8 mouse cellular contexts compared by ENCODE assay signal in the genomic region with DNA sequence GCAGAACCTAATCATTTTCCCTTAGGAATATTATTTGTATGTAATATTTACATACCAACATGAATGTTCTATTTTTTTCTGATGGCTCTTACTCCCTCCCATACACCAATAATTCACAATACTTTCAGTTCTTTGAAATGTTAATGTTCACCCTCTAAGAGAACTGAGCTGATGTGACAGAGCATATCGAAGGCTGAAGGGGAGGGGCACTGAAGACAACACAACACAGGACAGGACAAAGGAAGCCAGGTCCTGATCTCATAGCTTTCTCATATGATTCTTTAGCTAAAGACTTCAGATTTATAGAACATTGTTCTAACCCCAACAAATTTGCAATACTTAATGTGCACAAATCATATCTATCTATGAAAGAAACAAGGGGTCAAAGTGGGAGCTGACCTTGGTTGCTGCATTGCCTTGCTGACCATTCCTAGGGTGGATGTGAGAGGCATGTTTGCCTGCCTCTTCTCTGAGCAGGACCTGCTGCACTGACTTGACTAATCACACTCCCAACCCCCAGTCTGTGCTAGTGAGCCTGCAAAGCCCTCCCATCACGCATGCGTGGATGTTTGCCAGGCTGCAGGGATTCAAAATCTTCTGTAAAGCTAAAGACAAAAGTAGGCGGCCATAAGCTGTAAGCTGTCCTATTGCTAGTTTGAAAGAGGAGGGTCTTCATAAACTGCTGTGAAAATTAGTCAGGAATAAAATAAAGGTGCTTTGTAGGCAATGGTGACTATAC. TPM values are rescaled to one million over a fixed set of nuclear protein-coding genes. Genes with fewer than 3 reads are reported as not detected.
DNase-seq lines count a peak whose midpoint lies in the region; ATAC-seq lines count a peak whose summit lies in the region.

A gene (minus strand): TSS at position 478 of the 739 bp plus-strand sequence.

- intact Hi-C loops in gastrocnemius, postnatal 14 days (cut with DNase I; ENCODE audit: low total_unique reads): no loop called here

- 69% methylated on average over 4 of the region's 4 CpGs for WGBS in kidney, embryonic 14.5 days
- WGBS in intestine, embryonic 14.5 days: 62% methylated on average over 4 of the region's 4 CpGs
- WGBS in midbrain, embryonic 15.5 days: 42% methylated on average over 4 of the region's 4 CpGs

- ATAC-seq in kidney, embryonic 14.5 days (ENCODE audit: low FRiP score, low TSS enrichment): no peak
- no peak for ATAC-seq in intestine, embryonic 14.5 days (replicated peaks; ENCODE audit: low FRiP score, low TSS enrichment, low read depth)
- ATAC-seq in midbrain, embryonic 15.5 days (replicated peaks): peak; percentile 84
- no peak for ATAC-seq in granulocyte monocyte progenitor cell, adult 5-6 weeks (replicated peaks; ENCODE audit: poor library complexity, severe bottlenecking)

- no peak for DNase-seq in kidney, postnatal 14 days
- DNase-seq in adrenal gland, postnatal 36 days: no peak
- DNase-seq in gastrocnemius, postnatal 14 days: no peak
- DNase-seq in intestine, embryonic 14.5 days (ENCODE audit: low spot score): no peak
- DNase-seq in kidney, postnatal 36 days: no peak

- no peak within 1 kb of the TSS for H3K4me2 ChIP-seq in kidney, embryonic 14.5 days (replicated peaks; ENCODE audit: low read depth, low read length)
- no peak within 1 kb of the TSS for H3K4me2 ChIP-seq in intestine, embryonic 14.5 days (ENCODE audit: low read length)
- peak within 1 kb of the TSS; percentile 11; the same call in 1 of the 2 replicates for H3K4me2 ChIP-seq in midbrain, embryonic 15.5 days

- no peak within 1 kb of the TSS for H3K9ac ChIP-seq in kidney, embryonic 14.5 days (ENCODE audit: low read depth, low read length)
- H3K9ac ChIP-seq in intestine, embryonic 14.5 days (ENCODE audit: low read length): no peak within 1 kb of the TSS
- no peak within 1 kb of the TSS for H3K9ac ChIP-seq in midbrain, embryonic 15.5 days

- no peaks in the 10 kb centered on the region for H3K9me3 ChIP-seq in kidney, embryonic 14.5 days (ENCODE audit: control insufficient read depth, low read length)
- no peaks in the 10 kb centered on the region for H3K9me3 ChIP-seq in intestine, embryonic 14.5 days (ENCODE audit: control insufficient read depth, low read length)
- no peaks in the 10 kb centered on the region for H3K9me3 ChIP-seq in midbrain, embryonic 15.5 days

- H3K27ac ChIP-seq in kidney, embryonic 14.5 days (ENCODE audit: low read depth, low read length): no peak within 1 kb of the TSS
- no peak within 1 kb of the TSS for H3K27ac ChIP-seq in intestine, embryonic 14.5 days (ENCODE audit: low read depth)
- H3K27ac ChIP-seq in midbrain, embryonic 15.5 days: peak within 1 kb of the TSS; percentile 61

- H3K4me1 ChIP-seq in kidney, embryonic 14.5 days (ENCODE audit: control insufficient read depth, insufficient read depth, low read length): no peaks in the 10 kb centered on the region
- no peaks in the 10 kb centered on the region for H3K4me1 ChIP-seq in intestine, embryonic 14.5 days (replicated peaks; ENCODE audit: control insufficient read depth, insufficient read depth, low read length)
- no peaks in the 10 kb centered on the region for H3K4me1 ChIP-seq in midbrain, embryonic 15.5 days

- no peaks in the 10 kb centered on the region for H3K36me3 ChIP-seq in kidney, embryonic 14.5 days (ENCODE audit: control insufficient read depth, insufficient read depth, low read length)
- no peaks in the 10 kb centered on the region for H3K36me3 ChIP-seq in intestine, embryonic 14.5 days (ENCODE audit: control insufficient read depth, insufficient read depth, low read length)
- H3K36me3 ChIP-seq in midbrain, embryonic 15.5 days (replicated peaks): no peaks in the 10 kb centered on the region

- no peaks in the 10 kb centered on the region for H3K27me3 ChIP-seq in kidney, embryonic 14.5 days (ENCODE audit: control insufficient read depth, insufficient read depth, low read length)
- H3K27me3 ChIP-seq in intestine, embryonic 14.5 days (replicated peaks; ENCODE audit: control insufficient read depth, insufficient read depth, low read length): no peaks in the 10 kb centered on the region
- no peaks in the 10 kb centered on the region for H3K27me3 ChIP-seq in midbrain, embryonic 15.5 days (replicated peaks)

- H3K4me3 ChIP-seq in kidney, embryonic 14.5 days (ENCODE audit: low read length): no peak within 1 kb of the TSS
- H3K4me3 ChIP-seq in intestine, embryonic 14.5 days (ENCODE audit: low read depth, low read length): no peak within 1 kb of the TSS
- H3K4me3 ChIP-seq in midbrain, embryonic 15.5 days: no peak within 1 kb of the TSS

RNA-seq across cellular contexts. Expression of the gene that starts here (rescaled TPM):
- polyA plus RNA-seq in kidney, embryonic 14.5 days (2014; fragmentation: Nextera tagmentation; extraction: Ambion mirVana): 40.1 and 42.6 TPM in 2 replicates
- 10 to 100 TPM; 27.8 to 30.5 TPM for total RNA-seq in adrenal gland, postnatal 36 days (2021)
- 10 to 100 TPM; 23.4 to 23.6 TPM for total RNA-seq in gastrocnemius, postnatal 14 days (2021)
- 49.9 and 51.3 TPM in 2 replicates for polyA plus RNA-seq in intestine, embryonic 14.5 days (2014; fragmentation: Nextera tagmentation; extraction: Ambion mirVana)
- 901 and 912 TPM in 2 replicates for polyA plus RNA-seq in midbrain, embryonic 15.5 days (2015; fragmentation: Nextera tagmentation; extraction: Ambion mirVana)
- total RNA-seq in granulocyte monocyte progenitor cell, adult 5-6 weeks (2014; fragmentation: Nextera tagmentation): not detected in 2 replicates
- total RNA-seq in granulocyte monocyte progenitor cell, adult 5-6 weeks (2017): not detected in 2 replicates

Comparison
In these comparisons a context has a peak if more than half of its experiments do, and no peak if none do; other contexts are left out.
1. RNA of the gene that starts here (total RNA-seq): 27.8 to 30.5 TPM in adrenal gland, postnatal 36 days and 23.4 to 23.6 TPM in gastrocnemius, postnatal 14 days; not detected in granulocyte monocyte progenitor cell, adult 5-6 weeks; every median in the first group is over 10 times any median in the second.
2. RNA of the gene that starts here (polyA plus RNA-seq): 901 to 912 TPM in midbrain, embryonic 15.5 days; 49.9 to 51.3 TPM in intestine, embryonic 14.5 days and 40.1 to 42.6 TPM in kidney, embryonic 14.5 days; every median in the first group is over 10 times any median in the second.